Mouse (Mus musculus) midbrain, embryonic 16.5 days (tissue): ENCODE measurements around the gene Gatc. TPM values are rescaled to one million over a fixed set of nuclear protein-coding genes. Genes with fewer than 3 reads are reported as not detected.
A peak's percentile ranks its signal among the peaks of the same experiment; 100 is the strongest.

Experiments
- ATAC-seq: fragments of 200-750 bp; cut with Nextera tagmentation; 2 replicates; pipeline ENCODE4 v1.8.0; 2017; ENCODE audit warnings: moderate TSS enrichment
- H3K27ac ChIP-seq: fragments of 300-500 bp; sonication (generic); 2 replicates; pipeline ENCODE4 v1.5.1; 2014; ENCODE audit warnings: mild to moderate bottlenecking, low read length, mixed read lengths
- H3K27me3 ChIP-seq: fragments of 300-500 bp; sonication (generic); 2 replicates; pipeline ENCODE4 v1.6.1; 2014; ENCODE audit warnings: low read depth, low read length, mixed read lengths; ENCODE audit not compliant: control insufficient read depth, insufficient read depth
- H3K36me3 ChIP-seq: fragments of 300-500 bp; sonication (generic); 2 replicates; pipeline ENCODE4 v1.6.1; 2014; ENCODE audit warnings: mild to moderate bottlenecking, low read length, moderate library complexity, mixed read lengths; ENCODE audit not compliant: control insufficient read depth, insufficient read depth
- H3K4me1 ChIP-seq: fragments of 300-500 bp; sonication (generic); 2 replicates; pipeline ENCODE4 v1.6.1; 2014; ENCODE audit warnings: mild to moderate bottlenecking, low read length, mixed read lengths; ENCODE audit not compliant: control insufficient read depth, insufficient read depth
- H3K4me2 ChIP-seq: fragments of 300-500 bp; sonication (generic); 2 replicates; pipeline ENCODE4 v1.6.1; 2014; ENCODE audit warnings: mild to moderate bottlenecking, low read length, mixed read lengths
- H3K4me3 ChIP-seq: fragments of 300-500 bp; sonication (generic); 2 replicates; pipeline ENCODE4 v1.5.1; 2014; ENCODE audit warnings: low read depth, mild to moderate bottlenecking, low read length, moderate library complexity, mixed read lengths
- H3K9ac ChIP-seq: fragments of 300-500 bp; sonication (generic); 2 replicates; pipeline ENCODE4 v1.6.1; 2014; ENCODE audit warnings: low read depth, low read length, mixed read lengths
- H3K9me3 ChIP-seq: fragments of 300-500 bp; sonication (generic); replicated peaks from 2 replicates; pipeline ENCODE4 v1.6.1; 2014; ENCODE audit warnings: mild to moderate bottlenecking, low read length, mixed read lengths; ENCODE audit not compliant: control insufficient read depth, poor library complexity, severe bottlenecking
- WGBS: fragments of 180-500 bp; shearing (Covaris S2); extraction: QIAGEN DNeasy Blood & Tissue Kit; methylation state at CpG from one replicate; pipeline ENCODE4 v1.1.7; 2014; 5-methylcytosine and 5-hydroxymethylcytosine counted together
- polyA plus RNA-seq: library from polyadenylated mRNA; unstranded; fragments of >200 nt; fragmentation: Nextera tagmentation; extraction: Ambion mirVana; gene quantifications from 2 replicates; pipeline ENCODE4 v1.2.1, GENCODE M21; 2015

Gene Gatc
- polyA plus RNA-seq, 1 experiment from 2014 or later = 43.5 TPM

DNA sequence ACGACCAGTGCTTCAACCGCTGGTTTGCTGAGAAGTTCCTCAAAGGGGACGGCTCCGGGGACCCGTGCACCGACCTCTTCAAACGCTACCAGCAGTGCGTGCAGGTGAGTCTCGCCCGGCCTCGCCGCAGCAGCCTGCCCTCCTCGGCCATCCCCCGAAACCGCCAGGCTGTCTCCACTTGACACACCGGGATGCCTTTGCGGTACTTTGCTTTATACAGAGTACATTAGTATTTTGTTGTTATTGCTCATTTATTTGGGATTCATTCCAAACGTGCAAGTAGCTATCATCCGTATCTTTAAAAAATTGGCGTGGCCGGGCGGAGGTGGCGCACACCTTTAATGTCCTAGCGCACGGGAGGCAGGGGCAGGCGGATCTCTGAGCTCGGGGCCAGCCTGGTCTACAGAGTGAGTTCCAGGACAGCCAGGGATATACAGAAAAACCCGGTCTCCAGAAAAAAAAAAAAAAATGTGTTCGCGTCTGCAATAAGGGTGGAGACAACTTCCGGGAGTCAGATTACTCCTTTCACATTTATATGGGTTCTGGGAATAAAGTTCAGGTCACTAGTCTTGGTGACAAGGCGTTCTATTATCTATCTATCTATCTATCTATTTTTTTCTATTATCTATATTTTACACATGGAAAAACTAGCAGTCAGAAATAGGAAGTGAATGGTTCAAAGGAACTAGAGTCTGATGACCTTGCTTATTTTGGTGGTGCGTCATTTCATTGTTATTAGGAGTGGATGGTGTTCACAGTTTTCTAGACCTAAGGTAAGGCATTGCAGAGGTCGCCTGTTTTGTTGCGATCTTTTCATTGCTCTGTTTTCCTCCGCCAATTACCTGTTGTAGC lies 562 bp upstream of the Gatc start:
- peak overlapping the region; percentile 84 for H3K4me3 ChIP-seq
- peak; percentile 16; the same call in 1 of the 2 replicates for ATAC-seq
- no peaks in the 10 kb centered on the region for H3K9me3 ChIP-seq
- WGBS = 13% methylated on average over 36 of the region's 36 CpGs
- H3K27ac ChIP-seq = peak overlapping the region; percentile 84
- no peaks in the 10 kb centered on the region for H3K27me3 ChIP-seq
- peak overlapping the region; percentile 87 for H3K9ac ChIP-seq
- peaks cover 24% of the 10 kb centered on the region for H3K4me1 ChIP-seq
- peak overlapping the region; percentile 73 for H3K4me2 ChIP-seq
- H3K36me3 ChIP-seq = peaks cover 27% of the 10 kb centered on the region

- no peak for ATAC-seq
- H3K4me3 ChIP-seq = peak overlapping the region; percentile 84
- WGBS = 28% methylated on average over 7 of the region's 7 CpGs
- no peak overlapping the region for H3K9ac ChIP-seq
- peaks cover 24% of the 10 kb centered on the region for H3K36me3 ChIP-seq
- H3K9me3 ChIP-seq = no peaks in the 10 kb centered on the region
- H3K4me2 ChIP-seq = peak overlapping the region; percentile 73
- no peaks in the 10 kb centered on the region for H3K27me3 ChIP-seq
- H3K4me1 ChIP-seq = peaks cover 24% of the 10 kb centered on the region
- no peak overlapping the region for H3K27ac ChIP-seq
These were observed 971 bp downstream of the Gatc start for GRCm38 (mm10) chr5:115340007-115340406.

- Histone ChIP-seq H3K4me3 (no peak overlapping the region), H3K4me1 (peaks cover 15% of the 10 kb centered on the region), H3K27ac (no peak overlapping the region), H3K4me2 (no peak overlapping the region), H3K9ac (no peak overlapping the region), H3K36me3 (peaks cover 27% of the 10 kb centered on the region), H3K27me3 (no peaks in the 10 kb centered on the region), H3K9me3 (no peaks in the 10 kb centered on the region)
- 90% methylated on average over 3 of the region's 3 CpGs for WGBS
- ATAC-seq = no peak
These were observed 7.4 kb downstream of the Gatc start for GRCm38 (mm10) chr5:115333626-115334025.

DNA sequence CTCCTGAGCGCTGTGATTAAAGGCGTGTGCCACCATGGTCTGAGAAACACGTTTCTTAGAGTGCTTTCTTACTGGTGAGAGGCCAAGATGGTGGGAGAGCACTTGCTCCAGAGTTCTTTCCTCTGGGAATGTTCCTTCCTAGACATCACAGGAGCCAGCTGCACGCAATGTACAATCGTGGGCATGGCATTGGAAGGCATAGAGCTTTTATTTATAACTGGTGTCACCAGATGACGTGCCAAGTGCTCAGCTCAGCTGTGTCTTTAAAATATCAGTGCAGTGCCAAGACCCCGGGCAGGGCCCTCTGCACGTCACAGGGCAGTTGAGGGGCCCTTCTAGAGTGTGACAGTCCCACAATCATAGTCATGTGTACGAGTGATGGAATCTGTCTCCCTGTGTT lies 10.0 kb downstream of the Gatc start:
- H3K36me3 ChIP-seq = peaks cover 25% of the 10 kb centered on the region
- no peaks in the 10 kb centered on the region for H3K9me3 ChIP-seq
- 91% methylated on average over 9 of the region's 9 CpGs for WGBS
- H3K4me1 ChIP-seq = peaks cover 24% of the 10 kb centered on the region
- no peaks in the 10 kb centered on the region for H3K27me3 ChIP-seq
- H3K27ac ChIP-seq = no peak overlapping the region
- H3K4me2 ChIP-seq = no peak overlapping the region
- no peak for ATAC-seq
- H3K4me3 ChIP-seq = no peak overlapping the region
- H3K9ac ChIP-seq = no peak overlapping the region

- 0 out of 2 replicates have a peak, but pooled peaks have one; percentile 19 for ATAC-seq
- WGBS = under 1% methylated on average over 53 of the region's 55 CpGs
- peak overlapping the region; percentile 91 for H3K27ac ChIP-seq
These were observed 13.1 kb downstream of the Gatc start for GRCm38 (mm10) chr5:115327610-115328548.

GRCm38 (mm10) chr5:115326875-115327609 lies 13.9 kb downstream of the Gatc start, which contains the start of gene Srsf9:
TSS of gene Srsf9 (plus strand) at chr5:115327177.
- Histone ChIP-seq H3K27ac (peak within 1 kb of the TSS; percentile 91), H3K4me3 (peak within 1 kb of the TSS; percentile 86), H3K36me3 (peaks cover 2% of the 10 kb centered on the region; the same call in 1 of the 2 replicates), H3K4me2 (peak within 1 kb of the TSS; percentile 80), H3K9ac (peak within 1 kb of the TSS; percentile 86), H3K27me3 (no peaks in the 10 kb centered on the region), H3K4me1 (peaks cover 29% of the 10 kb centered on the region), H3K9me3 (no peaks in the 10 kb centered on the region)
- WGBS = 0% methylated on average over 81 of the region's 97 CpGs
- ATAC-seq = peak; percentile 93

More at GRCm38 (mm10) chr5:115327610-115328548, 13.1 kb downstream of the Gatc start:
- Histone ChIP-seq H3K4me2 (peak overlapping the region; percentile 80), H3K4me3 (peak overlapping the region; percentile 86), H3K4me1 (peaks cover 29% of the 10 kb centered on the region), H3K9me3 (no peaks in the 10 kb centered on the region), H3K36me3 (peaks cover 10% of the 10 kb centered on the region), H3K9ac (peak overlapping the region; percentile 86), H3K27me3 (no peaks in the 10 kb centered on the region)

GRCm38 (mm10) chr5:115326256-115326831 lies 14.6 kb downstream of the Gatc start:
- Histone ChIP-seq H3K4me3 (peak overlapping the region; percentile 86), H3K4me1 (peaks cover 29% of the 10 kb centered on the region), H3K4me2 (peak overlapping the region; percentile 55), H3K9ac (peak overlapping the region; percentile 86), H3K9me3 (no peaks in the 10 kb centered on the region), H3K27me3 (no peaks in the 10 kb centered on the region), H3K27ac (peak overlapping the region; percentile 91), H3K36me3 (peaks cover 2% of the 10 kb centered on the region; the same call in 1 of the 2 replicates)
- peak; percentile 27; the same call in 1 of the 2 replicates for ATAC-seq
- 30% methylated on average over 11 of the region's 11 CpGs for WGBS
